Mouse (Mus musculus) CH12.LX (cell line): ENCODE results near the gene Gdf7. TPM values are rescaled to one million over a fixed set of nuclear protein-coding genes. Genes with fewer than 3 reads are reported as not detected.

ENCODE experiments used
- DNase-seq: peaks from one replicate; pipeline ENCODE4 v3.0.0-alpha.2; 2013; ENCODE audit errors: extremely low read depth
- H3K27ac ChIP-seq: 2 replicates; pipeline ENCODE4 v1.5.1; 2012; ENCODE audit warnings: low read depth, mild to moderate bottlenecking, control low read depth, moderate library complexity; ENCODE audit not compliant: insufficient read depth
- H3K27me3 ChIP-seq: replicated peaks from 2 replicates; pipeline ENCODE3; 2012; ENCODE audit warnings: inconsistent platforms
- H3K36me3 ChIP-seq, 2 experiments: replicated peaks in 1 of 2; 2 replicates each; pipeline versions ENCODE3 to v1.6.1; 2012; ENCODE audit warnings: inconsistent platforms in 1 of 2, low read length in 1 of 2, mild to moderate bottlenecking in 1 of 2, mixed read lengths in 1 of 2, moderate library complexity in 1 of 2; ENCODE audit not compliant: control insufficient read depth in 1 of 2, insufficient read depth in 1 of 2
- H3K4me1 ChIP-seq, 2 experiments: 2 replicates each; pipeline ENCODE4 v1.6.1; 2012; ENCODE audit warnings: inconsistent platforms in 1 of 2, moderate library complexity in 1 of 2; ENCODE audit not compliant: insufficient read depth in 2 of 2, control insufficient read depth in 1 of 2
- H3K4me2 ChIP-seq: 2 replicates; pipeline ENCODE4 v1.6.1; 2012; ENCODE audit warnings: low read depth, mild to moderate bottlenecking, control low read depth; ENCODE audit not compliant: poor library complexity, insufficient read depth, severe bottlenecking
- H3K4me3 ChIP-seq, 3 experiments: fragments of 150-350 bp in 1 of 3; sonication (generic) in 1 of 3; replicated peaks in 1 of 3; 2 replicates each; pipeline versions ENCODE3 to v1.5.1; 2011 to 2012; ENCODE audit warnings: low read depth in 2 of 3, low read length in 2 of 3, mild to moderate bottlenecking in 2 of 3, moderate library complexity in 2 of 3, control low read depth in 1 of 3, improper control_type of control experiment in 1 of 3, inconsistent platforms in 1 of 3, mixed read lengths in 1 of 3; ENCODE audit not compliant: poor library complexity in 1 of 3
- H3K79me2 ChIP-seq: replicated peaks from 2 replicates; pipeline ENCODE4 v1.6.1; 2012; ENCODE audit warnings: mild to moderate bottlenecking, moderate library complexity; ENCODE audit not compliant: control insufficient read depth, poor library complexity, insufficient read depth, severe bottlenecking; ENCODE audit errors: extremely low read depth
- H3K9ac ChIP-seq: 2 replicates; pipeline ENCODE4 v1.6.1; 2012; ENCODE audit warnings: low read depth, mild to moderate bottlenecking, control low read depth, moderate library complexity; ENCODE audit not compliant: insufficient read depth
- H3K9me3 ChIP-seq: replicated peaks from 2 replicates; pipeline ENCODE3; 2012; ENCODE audit warnings: low read length, inconsistent platforms, mixed read lengths
- BHLHE40 ChIP-seq: IDR thresholded peaks from 2 replicates; pipeline ENCODE4 v1.6.1; 2011; ENCODE audit warnings: mild to moderate bottlenecking, low read depth, low read length, improper control_type of control experiment
- CHD2 ChIP-seq: IDR thresholded peaks from 2 replicates; pipeline ENCODE4 v1.6.1; 2011; ENCODE audit warnings: low read length, improper control_type of control experiment
- CTCF ChIP-seq, 2 experiments: IDR thresholded peaks in 1 of 2; conservative IDR thresholded peaks in 1 of 2; 2 replicates each; pipeline ENCODE4 v1.5.1; 2011 to 2012; ENCODE audit warnings: low read depth in 2 of 2, low read length in 2 of 2, improper control_type of control experiment in 1 of 2, inconsistent platforms in 1 of 2, mild to moderate bottlenecking in 1 of 2, moderate library complexity in 1 of 2
- ELF1 ChIP-seq: IDR thresholded peaks from 2 replicates; pipeline ENCODE4 v1.6.1; 2014; ENCODE audit warnings: low read depth, mild to moderate bottlenecking, inconsistent platforms, low read length, improper control_type of control experiment
- ETS1 ChIP-seq: conservative IDR thresholded peaks from 2 replicates; pipeline ENCODE4 v1.6.1; 2012; ENCODE audit warnings: low read depth, mild to moderate bottlenecking, inconsistent platforms, low read length, improper control_type of control experiment, moderate library complexity
- KAT2A ChIP-seq: IDR thresholded peaks from 2 replicates; pipeline ENCODE4 v1.6.1; 2012; ENCODE audit warnings: low read length, improper control_type of control experiment, inconsistent platforms; ENCODE audit not compliant: insufficient replicate concordance
- MAFK ChIP-seq: IDR thresholded peaks from 2 replicates; pipeline ENCODE4 v1.6.1; 2011; ENCODE audit warnings: low read length, improper control_type of control experiment; ENCODE audit not compliant: insufficient replicate concordance
- MEF2A ChIP-seq: IDR thresholded peaks from 2 replicates; pipeline ENCODE4 v1.6.1; 2014; ENCODE audit warnings: low read depth, mild to moderate bottlenecking, inconsistent platforms, low read length, improper control_type of control experiment, borderline replicate concordance
- MYC ChIP-seq: IDR thresholded peaks from 2 replicates; pipeline ENCODE4 v1.6.1; 2011; ENCODE audit warnings: low read depth, mild to moderate bottlenecking, improper control_type of control experiment, low read length
- NELFE ChIP-seq: IDR thresholded peaks from 2 replicates; pipeline ENCODE4 v1.6.1; 2011; ENCODE audit warnings: low read depth, low read length, improper control_type of control experiment
- PAX5 ChIP-seq: IDR thresholded peaks from 2 replicates; pipeline ENCODE4 v1.6.1; 2012; ENCODE audit warnings: low read length, inconsistent platforms, mixed read lengths
- POLR2AphosphoS2 ChIP-seq: IDR thresholded peaks from 2 replicates; pipeline ENCODE4 v1.6.1; 2011; ENCODE audit warnings: low read depth, low read length, improper control_type of control experiment
- RAD21 ChIP-seq: IDR thresholded peaks from 2 replicates; pipeline ENCODE4 v1.6.1; 2011; ENCODE audit warnings: low read depth, mild to moderate bottlenecking, low read length, improper control_type of control experiment, moderate library complexity
- SMC3 ChIP-seq: IDR thresholded peaks from 2 replicates; pipeline ENCODE4 v1.6.1; 2011; ENCODE audit warnings: low read depth, low read length, improper control_type of control experiment
- TBP ChIP-seq: conservative IDR thresholded peaks from 2 replicates; pipeline ENCODE4 v1.6.1; 2011; ENCODE audit warnings: low read depth, low read length, improper control_type of control experiment
- UBTF ChIP-seq: IDR thresholded peaks from 2 replicates; pipeline ENCODE4 v1.6.1; 2012; ENCODE audit warnings: low read depth, mild to moderate bottlenecking, inconsistent platforms, low read length, improper control_type of control experiment, moderate library complexity
- ZC3H11A ChIP-seq: IDR thresholded peaks from 2 replicates; pipeline ENCODE4 v1.6.1; 2012; ENCODE audit warnings: low read depth, mild to moderate bottlenecking, inconsistent platforms, low read length, improper control_type of control experiment
- ZMIZ1 ChIP-seq: IDR thresholded peaks from 2 replicates; pipeline ENCODE4 v1.6.1; 2012; ENCODE audit warnings: low read depth, mild to moderate bottlenecking, inconsistent platforms, low read length, improper control_type of control experiment
- dilution Hi-C: fragments of 300-500 bp; cut with MboI; formaldehyde crosslinking; loops from 2 replicates; pipeline ENCODE4 v1.14.3; 2020; ENCODE audit warnings: low sequenced_read_pairs; ENCODE audit not compliant: extremely low pct_unique_long_range_greater_than_20kb, extremely low pct_ligation_motif_present
- in situ Hi-C: fragments of 300-500 bp; cut with MboI; formaldehyde crosslinking; loops from 3 replicates; pipeline ENCODE4 v1.14.3; 2019; ENCODE audit warnings: low sequenced_read_pairs, low pct_ligation_motif_present, low pct_unique_long_range_greater_than_20kb, mixed read lengths
- polyA plus RNA-seq: library from polyadenylated mRNA; unstranded; fragments of >175 nt; gene quantifications from 2 replicates; pipeline ENCODE4 v1.2.1, GENCODE M21; 2012; ENCODE audit warnings: low read depth; ENCODE audit not compliant: insufficient read length
- total RNA-seq, 2 experiments: library from RNA; depleted of rRNA; stranded (reverse); fragments of 300-350 nt in 1 of 2; fragments of >200 nt in 1 of 2; gene quantifications; 2 replicates each; pipeline ENCODE4 v1.2.3; 2012 to 2014

Gdf7 gene
- total and polyA plus RNA-seq, 3 experiments = not detected

DNA sequence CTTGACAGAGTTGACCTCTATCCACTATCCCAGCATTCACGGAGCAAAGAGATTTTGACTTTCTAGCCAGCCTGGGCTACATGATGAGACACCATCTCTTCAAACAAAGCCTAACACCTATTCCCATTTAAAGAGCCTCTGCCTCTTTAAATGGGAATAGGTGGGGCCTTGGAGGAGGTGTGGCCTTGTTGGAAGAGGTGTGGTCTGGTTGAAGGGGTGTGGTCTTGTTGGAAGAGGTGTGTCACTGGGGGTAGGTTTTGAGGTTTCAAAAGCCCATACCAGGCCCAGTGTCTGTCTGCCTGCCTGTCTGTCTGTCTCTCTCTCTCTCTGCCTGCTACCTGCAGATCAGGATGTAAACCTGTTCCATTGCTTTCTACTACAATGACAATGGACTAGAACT, 5.2 kb upstream of the Gdf7 start:
- peaks cover 2 to 11% of the 10 kb centered on the region in 2 experiments; a peak in 3 of 4 replicates for H3K4me1 ChIP-seq
- H3K9me3 ChIP-seq = no peaks in the 10 kb centered on the region
- peak; percentile 59 for DNase-seq
- peaks cover 9% of the 10 kb centered on the region for H3K27me3 ChIP-seq
- in situ Hi-C loops = loop anchor here (10.0 to 25.0 kb wide), 2 partner anchors 322 to 705 kb away; no protein-coding TSS in a partner anchor
- H3K4me3 ChIP-seq = no peak overlapping the region
- TF ChIP-seq CHD2 (no peak), PAX5 (no peak), ELF1 (no peak), KAT2A (no peak), MAFK (no peak)
- dilution Hi-C loops = no loop called here
- H3K9ac ChIP-seq = no peak overlapping the region
- no peaks in the 10 kb centered on the region for H3K36me3 ChIP-seq
- H3K27ac ChIP-seq = no peak overlapping the region
- no peak overlapping the region for H3K4me2 ChIP-seq
- H3K79me2 ChIP-seq = no peaks in the 10 kb centered on the region

DNA sequence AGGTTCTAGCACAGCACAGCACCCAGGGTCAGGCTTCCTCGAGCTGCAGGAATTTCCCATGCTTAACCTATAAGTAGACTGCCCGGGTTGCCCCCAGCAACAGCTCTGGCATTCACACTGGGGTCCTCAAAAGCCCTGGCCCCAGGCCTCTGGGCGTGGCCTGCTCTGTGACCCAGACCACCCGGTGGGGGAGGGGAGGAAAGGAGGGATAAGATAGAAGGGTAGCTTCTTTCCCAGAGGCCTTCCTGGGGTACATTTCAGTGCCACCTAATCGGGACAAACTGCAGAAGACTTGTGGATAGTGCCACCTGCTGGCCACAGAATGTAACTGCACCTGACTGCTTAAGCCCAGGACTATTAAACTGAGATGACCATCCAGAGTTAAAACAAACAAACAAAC, 4.7 kb upstream of the Gdf7 start:
- dilution Hi-C loops = no loop called here
- Histone ChIP-seq H3K27me3 (peaks cover 9% of the 10 kb centered on the region), H3K79me2 (no peaks in the 10 kb centered on the region)
- DNase-seq = peak; percentile 65
- TF ChIP-seq MEF2A = no peak
- peak; percentile 77 for TF ChIP-seq SMC3
- no peak for TF ChIP-seq ETS1
- TF ChIP-seq NELFE = peak; percentile 19; the same call in 1 of the 2 replicates
- TF ChIP-seq CTCF (conservative IDR thresholded peaks at IDR 0.05 in 1 of 2, IDR thresholded peaks at IDR 0.05 in 1 of 2; ENCODE audit: low read depth in 2 of 2, low read length in 2 of 2) = peak; percentile 92 to 93
- 0 out of 2 replicates have a peak, but pooled peaks have one; percentile 9 for TF ChIP-seq ELF1
- TF ChIP-seq RAD21 = peak; percentile 91
- peak; percentile 54; the same call in 1 of the 2 replicates for TF ChIP-seq ZC3H11A
- TF ChIP-seq, all 38 proteins: peak for 6
- Histone ChIP-seq H3K4me1 (peaks cover 0 to 11% of the 10 kb centered on the region in 2 experiments; a peak in 2 of 4 replicates), H3K4me3 (no peak overlapping the region), H3K27ac (no peak overlapping the region), H3K4me2 (no peak overlapping the region; the same call in 1 of the 2 replicates), H3K9ac (no peak overlapping the region), H3K9me3 (peaks cover 4% of the 10 kb centered on the region), H3K36me3 (no peaks in the 10 kb centered on the region)
- in situ Hi-C loops = loop anchor here (10.0 to 25.0 kb wide), 2 partner anchors 322 to 706 kb away; no protein-coding TSS in a partner anchor

DNA sequence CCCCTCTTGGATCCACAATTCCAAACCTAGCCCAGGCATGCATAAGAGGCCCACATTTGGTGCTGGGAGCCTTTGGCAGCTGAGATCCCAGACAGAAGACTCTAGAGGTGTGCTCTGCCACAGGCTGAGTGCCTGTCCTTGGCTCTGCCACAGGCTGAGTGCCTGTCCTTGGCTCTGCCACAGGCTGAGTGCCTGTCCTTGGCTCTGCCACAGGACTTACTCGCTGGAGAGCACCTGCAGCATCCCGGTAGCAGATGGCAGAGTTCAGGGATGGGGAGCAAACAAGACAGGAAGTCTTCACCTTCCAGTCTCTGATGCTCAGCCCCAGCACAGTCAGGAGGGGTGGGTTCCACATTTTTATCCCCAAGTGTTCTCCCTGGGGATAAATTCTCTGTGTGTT, 3.5 kb upstream of the Gdf7 start:
- Histone ChIP-seq H3K4me2 (no peak overlapping the region), H3K27me3 (peaks cover 5% of the 10 kb centered on the region)
- TF ChIP-seq UBTF (no peak), RAD21 (no peak), ZMIZ1 (no peak), POLR2AphosphoS2 (no peak), BHLHE40 (no peak), MYC (no peak), ELF1 (no peak), CHD2 (no peak), TBP (no peak), PAX5 (no peak)
- TF ChIP-seq, all 38 proteins: peak for 0
- dilution Hi-C loops = no loop called here
- Histone ChIP-seq H3K9me3 (peaks cover 13% of the 10 kb centered on the region), H3K27ac (no peak overlapping the region), H3K4me1 (peaks cover 0 to 11% of the 10 kb centered on the region in 2 experiments; a peak in 2 of 4 replicates), H3K9ac (no peak overlapping the region), H3K36me3 (no peaks in the 10 kb centered on the region), H3K4me3 (no peak overlapping the region), H3K79me2 (no peaks in the 10 kb centered on the region)
- no peak for DNase-seq
- in situ Hi-C loops = loop anchor here (10.0 to 25.0 kb wide), 2 partner anchors 320 to 707 kb away; no protein-coding TSS in a partner anchor
